Mouse (Mus musculus) hindbrain, embryonic 16.5 days (tissue): ENCODE results near the gene Ccdc141. TPM values are rescaled to one million over a fixed set of nuclear protein-coding genes. Genes with fewer than 3 reads are reported as not detected.

Experiments used
- ATAC-seq: fragments of 200-750 bp; cut with Nextera tagmentation; 2 replicates; pipeline ENCODE4 v1.8.0; 2017; ENCODE audit warnings: moderate TSS enrichment, moderate library complexity
- H3K27ac ChIP-seq: fragments of 300-500 bp; sonication (generic); 2 replicates; pipeline ENCODE4 v1.5.1; 2014; ENCODE audit warnings: low read depth, mild to moderate bottlenecking, control low read depth, low read length, moderate library complexity
- H3K27me3 ChIP-seq: fragments of 300-500 bp; sonication (generic); replicated peaks from 2 replicates; pipeline ENCODE4 v1.6.1; 2014; ENCODE audit warnings: low read length; ENCODE audit not compliant: control insufficient read depth, insufficient read depth
- H3K36me3 ChIP-seq: fragments of 300-500 bp; sonication (generic); 2 replicates; pipeline ENCODE4 v1.6.1; 2014; ENCODE audit warnings: mild to moderate bottlenecking, low read length, moderate library complexity, mixed read lengths; ENCODE audit not compliant: control insufficient read depth, insufficient read depth
- H3K4me1 ChIP-seq: fragments of 300-500 bp; sonication (generic); 2 replicates; pipeline ENCODE4 v1.6.1; 2014; ENCODE audit warnings: low read depth, low read length; ENCODE audit not compliant: control insufficient read depth, insufficient read depth
- H3K4me2 ChIP-seq: fragments of 300-500 bp; sonication (generic); 2 replicates; pipeline ENCODE4 v1.6.1; 2014; ENCODE audit warnings: mild to moderate bottlenecking, low read length, control low read depth, moderate library complexity
- H3K4me3 ChIP-seq: fragments of 300-500 bp; sonication (generic); 2 replicates; pipeline ENCODE4 v1.5.1; 2014; ENCODE audit warnings: mild to moderate bottlenecking, low read length, control low read depth, moderate library complexity
- H3K9ac ChIP-seq: fragments of 300-500 bp; sonication (generic); 2 replicates; pipeline ENCODE4 v1.6.1; 2014; ENCODE audit warnings: low read depth, mild to moderate bottlenecking, control low read depth, low read length, moderate library complexity
- H3K9me3 ChIP-seq: fragments of 300-500 bp; sonication (generic); 2 replicates; pipeline ENCODE4 v1.6.1; 2014; ENCODE audit warnings: mild to moderate bottlenecking, low read length, moderate library complexity; ENCODE audit not compliant: control insufficient read depth
- WGBS: fragments of 180-500 bp; shearing (Covaris S2); extraction: QIAGEN DNeasy Blood & Tissue Kit; methylation state at CpG from one replicate; pipeline ENCODE4 v1.1.7; 2014; 5-methylcytosine and 5-hydroxymethylcytosine counted together
- polyA plus RNA-seq: library from polyadenylated mRNA; unstranded; fragments of >200 nt; fragmentation: Nextera tagmentation; extraction: Ambion mirVana; gene quantifications from 2 replicates; pipeline ENCODE4 v1.2.1, GENCODE M21; 2015

The Ccdc141 gene
- polyA plus RNA-seq, 1 experiment from 2014 or later = 9.9 TPM

DNA sequence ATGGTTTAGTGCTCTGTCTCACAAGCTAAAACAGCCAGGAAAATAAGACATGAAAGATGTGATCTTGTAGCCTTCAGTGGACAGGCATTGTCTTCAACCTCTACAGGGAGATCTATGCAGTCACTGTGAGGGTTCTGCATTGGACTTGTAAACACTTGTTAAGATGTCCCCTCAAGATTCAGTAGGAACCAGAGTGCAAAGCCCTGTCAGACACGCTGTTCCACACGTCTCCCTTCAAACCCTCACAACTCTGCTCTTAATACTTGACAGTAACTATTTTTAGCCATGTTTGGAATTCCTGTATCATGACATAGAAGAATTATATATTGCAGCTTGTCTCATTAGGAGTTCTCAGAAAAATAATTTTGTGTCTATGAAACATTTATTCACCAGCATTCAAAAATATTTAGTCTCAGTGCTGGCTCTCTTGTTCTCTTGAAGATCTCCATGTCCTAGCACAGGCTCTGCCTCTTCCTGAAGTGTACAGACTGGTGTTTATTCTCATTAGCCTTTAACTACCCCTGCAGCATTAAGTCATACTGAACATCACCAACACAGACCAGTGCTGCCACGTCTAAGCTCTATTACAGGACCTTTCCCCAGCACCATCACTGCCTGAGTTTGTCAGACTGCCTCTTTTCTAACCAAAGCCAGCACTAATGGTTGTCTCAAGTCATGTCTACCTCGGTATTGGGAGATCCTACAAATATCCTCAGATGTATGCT lies 12.0 kb upstream of the Ccdc141 start:
- WGBS = 85% methylated on average over 4 of the region's 4 CpGs
- Histone ChIP-seq H3K4me3 (no peak overlapping the region), H3K36me3 (peaks cover 3% of the 10 kb centered on the region), H3K9ac (no peak overlapping the region), H3K9me3 (no peaks in the 10 kb centered on the region), H3K27ac (no peak overlapping the region), H3K4me2 (no peak overlapping the region), H3K4me1 (no peaks in the 10 kb centered on the region), H3K27me3 (no peaks in the 10 kb centered on the region)
- no peak for ATAC-seq

- 63% methylated on average over 2 of the region's 2 CpGs for WGBS
- Histone ChIP-seq H3K4me2 (no peak overlapping the region), H3K4me3 (no peak overlapping the region), H3K27me3 (no peaks in the 10 kb centered on the region), H3K27ac (no peak overlapping the region), H3K4me1 (peaks cover 7% of the 10 kb centered on the region; the same call in 1 of the 2 replicates), H3K36me3 (no peaks in the 10 kb centered on the region; the same call in 1 of the 2 replicates), H3K9me3 (no peaks in the 10 kb centered on the region), H3K9ac (no peak overlapping the region)
- no peak for ATAC-seq
These were observed 7.0 kb upstream of the Ccdc141 start for GRCm38 (mm10) chr2:77177472-77177871.

GRCm38 (mm10) chr2:77176413-77176812 lies 6.0 kb upstream of the Ccdc141 start:
- Histone ChIP-seq H3K36me3 (no peaks in the 10 kb centered on the region; the same call in 1 of the 2 replicates), H3K27me3 (no peaks in the 10 kb centered on the region), H3K9me3 (no peaks in the 10 kb centered on the region), H3K9ac (no peak overlapping the region), H3K4me2 (no peak overlapping the region), H3K4me3 (no peak overlapping the region), H3K27ac (no peak overlapping the region), H3K4me1 (peaks cover 15% of the 10 kb centered on the region)
- 69% methylated on average over 10 of the region's 10 CpGs for WGBS
- ATAC-seq = 0 out of 2 replicates have a peak, but pooled peaks have one; percentile 41

DNA sequence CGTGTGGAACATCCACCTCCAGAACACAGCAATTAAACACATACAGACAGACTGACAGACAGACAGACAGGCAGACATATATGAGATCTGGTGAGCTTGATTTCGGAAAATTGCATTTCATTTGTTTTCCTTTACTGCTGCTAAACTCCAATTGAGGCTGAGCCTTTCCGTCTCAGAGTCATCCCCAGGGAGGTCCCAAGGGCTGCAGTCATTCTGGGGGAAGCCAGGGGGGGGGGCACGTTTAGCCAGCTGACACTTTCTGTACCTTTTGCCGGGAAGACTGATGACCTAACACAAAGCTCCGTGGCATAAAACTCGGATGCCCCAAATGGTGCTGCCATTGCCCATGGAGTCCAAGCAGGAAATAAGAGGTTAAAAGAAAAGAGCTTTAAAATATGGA lies 5.0 kb upstream of the Ccdc141 start:
- Histone ChIP-seq H3K4me3 (no peak overlapping the region), H3K4me2 (no peak overlapping the region), H3K4me1 (peaks cover 22% of the 10 kb centered on the region), H3K9ac (no peak overlapping the region), H3K27ac (no peak overlapping the region), H3K9me3 (no peaks in the 10 kb centered on the region), H3K27me3 (no peaks in the 10 kb centered on the region), H3K36me3 (no peaks in the 10 kb centered on the region; the same call in 1 of the 2 replicates)
- WGBS = 61% methylated on average over 7 of the region's 7 CpGs
- ATAC-seq = no peak

GRCm38 (mm10) chr2:77174313-77174712 lies 3.9 kb upstream of the Ccdc141 start:
- H3K9ac ChIP-seq = no peak overlapping the region
- 37% methylated on average over 2 of the region's 2 CpGs for WGBS
- no peak for ATAC-seq
- H3K9me3 ChIP-seq = no peaks in the 10 kb centered on the region
- H3K4me2 ChIP-seq = no peak overlapping the region
- H3K27ac ChIP-seq = no peak overlapping the region
- no peak overlapping the region for H3K4me3 ChIP-seq
- H3K36me3 ChIP-seq = no peaks in the 10 kb centered on the region
- H3K27me3 ChIP-seq = no peaks in the 10 kb centered on the region
- peaks cover 28% of the 10 kb centered on the region for H3K4me1 ChIP-seq

DNA sequence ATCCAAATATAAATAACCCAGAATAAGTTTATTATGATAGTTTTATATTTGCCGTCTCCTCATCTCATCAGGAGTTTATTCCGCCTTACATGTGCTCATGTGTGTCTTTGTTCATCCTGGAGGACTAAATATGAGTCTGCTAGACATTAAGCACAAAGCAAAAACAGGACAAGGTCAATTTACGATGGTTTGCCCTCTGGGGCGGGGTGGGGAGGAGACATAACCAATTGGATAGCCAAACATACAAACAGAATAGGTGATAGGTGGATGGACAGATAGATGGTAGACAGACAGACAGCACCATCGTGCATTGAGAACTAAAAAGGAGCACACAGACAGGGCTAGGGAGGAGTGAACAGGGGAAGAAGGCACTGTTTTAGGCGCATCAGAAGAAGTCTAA lies 3.4 kb upstream of the Ccdc141 start:
- no peak for ATAC-seq
- Histone ChIP-seq H3K27me3 (no peaks in the 10 kb centered on the region), H3K4me3 (no peak overlapping the region), H3K36me3 (no peaks in the 10 kb centered on the region), H3K27ac (no peak overlapping the region), H3K9ac (no peak overlapping the region), H3K9me3 (no peaks in the 10 kb centered on the region), H3K4me1 (peaks cover 28% of the 10 kb centered on the region), H3K4me2 (no peak overlapping the region)
- 88% methylated on average over 6 of the region's 6 CpGs for WGBS

GRCm38 (mm10) chr2:77173366-77173765 lies 2.9 kb upstream of the Ccdc141 start:
- H3K27ac ChIP-seq = no peak overlapping the region
- ATAC-seq = no peak
- H3K27me3 ChIP-seq = no peaks in the 10 kb centered on the region
- 54% methylated on average over 6 of the region's 6 CpGs for WGBS
- no peak overlapping the region for H3K9ac ChIP-seq
- H3K4me2 ChIP-seq = no peak overlapping the region
- H3K9me3 ChIP-seq = no peaks in the 10 kb centered on the region
- peaks cover 28% of the 10 kb centered on the region for H3K4me1 ChIP-seq
- no peak overlapping the region for H3K4me3 ChIP-seq
- no peaks in the 10 kb centered on the region for H3K36me3 ChIP-seq

GRCm38 (mm10) chr2:77172241-77172671 lies 1.8 kb upstream of the Ccdc141 start:
- WGBS = 35% methylated on average over 10 of the region's 10 CpGs
- H3K4me2 ChIP-seq = peak overlapping the region; percentile 27; the same call in 1 of the 2 replicates
- peaks cover 28% of the 10 kb centered on the region for H3K4me1 ChIP-seq
- ATAC-seq = peak; percentile 19; the same call in 1 of the 2 replicates
- peak overlapping the region; percentile 6 for H3K27ac ChIP-seq
- no peaks in the 10 kb centered on the region for H3K36me3 ChIP-seq
- H3K4me3 ChIP-seq = no peak overlapping the region
- H3K9ac ChIP-seq = no peak overlapping the region
- no peaks in the 10 kb centered on the region for H3K27me3 ChIP-seq
- no peaks in the 10 kb centered on the region for H3K9me3 ChIP-seq

DNA sequence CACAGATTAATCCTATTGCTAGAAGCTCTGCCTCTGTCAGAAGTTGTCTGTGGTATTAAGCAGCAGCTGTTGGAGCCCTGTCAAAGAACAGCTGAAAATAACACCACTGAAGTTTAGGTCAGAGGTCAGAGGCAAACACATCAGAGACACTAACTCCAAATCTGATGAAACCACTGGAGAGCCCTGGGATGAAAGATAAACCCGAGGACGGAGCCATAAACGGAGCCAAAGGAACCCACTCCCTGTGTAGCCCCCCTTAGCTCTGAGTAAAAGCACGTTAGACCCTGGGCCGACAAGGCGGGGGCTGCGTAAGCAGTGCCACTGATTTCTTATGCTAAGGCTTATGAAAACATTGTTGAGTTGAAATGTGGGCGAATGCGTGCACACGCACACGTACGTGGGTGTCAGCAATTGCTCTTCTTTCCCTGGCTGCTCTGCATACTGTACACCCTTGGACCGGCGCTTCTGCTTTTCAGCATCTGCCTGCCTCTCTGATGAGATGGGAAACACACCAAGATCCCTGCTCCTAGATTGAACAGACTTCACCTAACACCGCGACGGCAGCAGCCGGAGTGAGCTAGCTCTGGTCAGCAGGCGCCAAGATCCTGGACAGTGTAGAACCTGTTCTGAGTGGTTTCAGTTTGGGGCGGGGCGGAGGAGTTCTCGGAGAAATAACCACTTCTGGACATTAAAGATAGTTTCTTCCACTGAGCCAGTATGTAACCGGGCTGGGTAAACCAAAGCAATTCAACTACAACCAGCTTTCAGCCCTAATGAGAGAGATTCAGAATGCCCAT lies 1.2 kb upstream of the Ccdc141 start:
- 51% methylated on average over 23 of the region's 23 CpGs for WGBS
- Histone ChIP-seq H3K9ac (no peak overlapping the region), H3K4me1 (peaks cover 28% of the 10 kb centered on the region)

More for the DNA sequence above, 1.2 kb upstream of the Ccdc141 start:
- no peak overlapping the region for H3K4me3 ChIP-seq
- peak; percentile 43 for ATAC-seq
- no peaks in the 10 kb centered on the region for H3K9me3 ChIP-seq
- no peaks in the 10 kb centered on the region for H3K36me3 ChIP-seq
- no peaks in the 10 kb centered on the region for H3K27me3 ChIP-seq
- peak overlapping the region; percentile 6 for H3K27ac ChIP-seq
- H3K4me2 ChIP-seq = peak overlapping the region; percentile 27
